Mouse (Mus musculus) brain, embryonic 18.5 days (tissue): ENCODE results near the gene Stk39.
"Not testable (repeated sequence)": the region's sequence is repeated elsewhere in the genome, so short reads cannot be mapped to it uniquely, and the experiment has no call there.

ENCODE experiments used
- DNase-seq: peaks from one replicate; pipeline ENCODE4 v3.0.0-alpha.2; 2012; ENCODE audit warnings: low read depth, low spot score

Stk39 gene

GRCm38 (mm10) chr2:68241640-68242039 is 230.4 kb downstream of the Stk39 start:
- no peak for DNase-seq

- not testable (repeated sequence) for DNase-seq
Observed at GRCm38 (mm10) chr2:68239415-68239814, 232.7 kb downstream of the Stk39 start.

GRCm38 (mm10) chr2:68232929-68233328 is 239.1 kb downstream of the Stk39 start:
- DNase-seq: no peak

- no peak for DNase-seq
Observed at GRCm38 (mm10) chr2:68229872-68230271, 242.2 kb downstream of the Stk39 start.

- no peak for DNase-seq
Observed at GRCm38 (mm10) chr2:68229081-68229480, 243.0 kb downstream of the Stk39 start.

GRCm38 (mm10) chr2:68222227-68222873 is 249.7 kb downstream of the Stk39 start:
- no peak for DNase-seq

- DNase-seq: no peak
Observed at GRCm38 (mm10) chr2:68221226-68221625, 250.8 kb downstream of the Stk39 start.

- no peak for DNase-seq
Observed at GRCm38 (mm10) chr2:68219823-68220222, 252.2 kb downstream of the Stk39 start.

GRCm38 (mm10) chr2:68215176-68215575 is 256.9 kb downstream of the Stk39 start:
- no peak for DNase-seq

- no peak for DNase-seq
Observed at GRCm38 (mm10) chr2:68214400-68214799, 257.7 kb downstream of the Stk39 start.

GRCm38 (mm10) chr2:68211443-68211842 is 260.6 kb downstream of the Stk39 start:
- no peak for DNase-seq

GRCm38 (mm10) chr2:68196245-68196644 is 275.8 kb downstream of the Stk39 start:
- no peak for DNase-seq

- no peak for DNase-seq
Observed at GRCm38 (mm10) chr2:68194444-68194843, 277.6 kb downstream of the Stk39 start.

GRCm38 (mm10) chr2:68193465-68193837 is 278.6 kb downstream of the Stk39 start:
- DNase-seq: no peak

GRCm38 (mm10) chr2:68192605-68193464 is 279.2 kb downstream of the Stk39 start:
- no peak for DNase-seq

GRCm38 (mm10) chr2:68176425-68176824 is 295.6 kb downstream of the Stk39 start:
- no peak for DNase-seq

GRCm38 (mm10) chr2:68171306-68171705 is 300.8 kb downstream of the Stk39 start:
- DNase-seq: no peak

- DNase-seq: no peak
Observed at GRCm38 (mm10) chr2:68162012-68162411, 310.1 kb downstream of the Stk39 start.

GRCm38 (mm10) chr2:68160566-68160965 is 311.5 kb downstream of the Stk39 start:
- no peak for DNase-seq
